24 mouse cellular contexts compared by ENCODE assay signal in genomic region chr14:51499707-51500275, GRCm38 (mm10). TPM values are rescaled to one million over a fixed set of nuclear protein-coding genes. Genes with fewer than 3 reads are reported as not detected.
"Had no signal": no experiment of that assay in that cellular context is flagged by ENCODE, and none has a peak within 500 bp of the region (broad histone marks: within the 10 kb centered on the region; RNA-seq: fewer than 3 reads in every experiment).

No protein-coding gene starts in this region.

- H3K9ac ChIP-seq: lung, embryonic 15.5 days; midbrain, embryonic 12.5 days; midbrain, embryonic 15.5 days; neural tube, embryonic 12.5 days; stomach, embryonic 15.5 days had no signal

- H3K4me1 ChIP-seq: lung, embryonic 15.5 days; megakaryocyte, embryonic 14.5 days; midbrain, embryonic 12.5 days; midbrain, embryonic 15.5 days; neural tube, embryonic 12.5 days; stomach, embryonic 15.5 days had no signal

- H3K27me3 ChIP-seq: lung, embryonic 15.5 days; megakaryocyte, embryonic 14.5 days; midbrain, embryonic 12.5 days; midbrain, embryonic 15.5 days; neural tube, embryonic 12.5 days; stomach, embryonic 15.5 days had no signal

- H3K9me3 ChIP-seq: lung, embryonic 15.5 days; megakaryocyte, embryonic 14.5 days; midbrain, embryonic 12.5 days; midbrain, embryonic 15.5 days; neural tube, embryonic 12.5 days; stomach, embryonic 15.5 days had no signal

- H3K4me3 ChIP-seq: lung, embryonic 15.5 days; megakaryocyte, embryonic 14.5 days; midbrain, embryonic 12.5 days; midbrain, embryonic 15.5 days; neural tube, embryonic 12.5 days; stomach, embryonic 15.5 days had no signal

- H3K36me3 ChIP-seq: lung, embryonic 15.5 days; midbrain, embryonic 12.5 days; midbrain, embryonic 15.5 days; neural tube, embryonic 12.5 days; stomach, embryonic 15.5 days had no signal

- DNase-seq: lung, adult 2 months; lung, postnatal 14 days; lung, postnatal 36 days; right cerebral cortex, postnatal 14 days; thymus, adult 2 months; thymus, postnatal 25 days; thymus, postnatal 4 days had no signal

- H3K27ac ChIP-seq: lung, embryonic 15.5 days; macrophage; midbrain, embryonic 12.5 days; midbrain, embryonic 15.5 days; neural tube, embryonic 12.5 days; stomach, embryonic 15.5 days; stomach, postnatal 0 days had no signal

RNA-seq across cellular contexts. Expression of gene Vmn2r89, which starts 48.1 kb away (rescaled TPM):
- total RNA-seq: megakaryocyte progenitor cell, adult 5-6 weeks; midbrain, postnatal 0 days; monocyte, adult 5-6 weeks; neutrophil, adult 5-6 weeks had no signal
- polyA plus RNA-seq: lung, adult 2 months; lung, embryonic 15.5 days; lung, postnatal 0 days; macrophage; midbrain, embryonic 12.5 days; midbrain, embryonic 15.5 days; midbrain, postnatal 0 days; neural tube, embryonic 12.5 days; neural tube, embryonic 14.5 days; spleen, adult 2 months; stomach, embryonic 15.5 days; stomach, postnatal 0 days; testis, adult 2 months; thymus, adult 2 months; urinary bladder, adult 2 months had no signal

RNA-seq across cellular contexts. Expression of gene Gm5622, which starts 52.8 kb away (rescaled TPM):
- total RNA-seq: megakaryocyte progenitor cell, adult 5-6 weeks; midbrain, postnatal 0 days; monocyte, adult 5-6 weeks; neutrophil, adult 5-6 weeks had no signal
- polyA plus RNA-seq: lung, adult 2 months; lung, embryonic 15.5 days; lung, postnatal 0 days; macrophage; midbrain, embryonic 12.5 days; midbrain, embryonic 15.5 days; midbrain, postnatal 0 days; neural tube, embryonic 12.5 days; neural tube, embryonic 14.5 days; spleen, adult 2 months; stomach, embryonic 15.5 days; stomach, postnatal 0 days; thymus, adult 2 months had no signal
